Mouse (Mus musculus) megakaryocyte-erythroid progenitor cell, adult 5-6 weeks (primary cell): ENCODE measurements around the gene C2cd3. TPM values are rescaled to one million over a fixed set of nuclear protein-coding genes. Genes with fewer than 3 reads are reported as not detected.

Experiments
- ATAC-seq: replicated peaks from 2 replicates; pipeline ENCODE4 v1.8.0; 2016; ENCODE audit warnings: mild to moderate bottlenecking, inconsistent platforms; ENCODE audit not compliant: severe bottlenecking, poor library complexity, low FRiP score, low TSS enrichment
- total RNA-seq, 2 experiments: library from RNA; stranded (forward) in 1 of 2; stranded (reverse) in 1 of 2; fragments of 200-1000, 215-1000 nt in 1 of 2; fragments of >200 nt in 1 of 2; fragmentation: Nextera tagmentation in 1 of 2; gene quantifications; 2 replicates each; pipeline ENCODE4 v1.2.3; 2014 to 2017

C2cd3 gene
- total RNA-seq, 2 experiments from 2014 or later, result 32.6 to 57.6 TPM

DNA sequence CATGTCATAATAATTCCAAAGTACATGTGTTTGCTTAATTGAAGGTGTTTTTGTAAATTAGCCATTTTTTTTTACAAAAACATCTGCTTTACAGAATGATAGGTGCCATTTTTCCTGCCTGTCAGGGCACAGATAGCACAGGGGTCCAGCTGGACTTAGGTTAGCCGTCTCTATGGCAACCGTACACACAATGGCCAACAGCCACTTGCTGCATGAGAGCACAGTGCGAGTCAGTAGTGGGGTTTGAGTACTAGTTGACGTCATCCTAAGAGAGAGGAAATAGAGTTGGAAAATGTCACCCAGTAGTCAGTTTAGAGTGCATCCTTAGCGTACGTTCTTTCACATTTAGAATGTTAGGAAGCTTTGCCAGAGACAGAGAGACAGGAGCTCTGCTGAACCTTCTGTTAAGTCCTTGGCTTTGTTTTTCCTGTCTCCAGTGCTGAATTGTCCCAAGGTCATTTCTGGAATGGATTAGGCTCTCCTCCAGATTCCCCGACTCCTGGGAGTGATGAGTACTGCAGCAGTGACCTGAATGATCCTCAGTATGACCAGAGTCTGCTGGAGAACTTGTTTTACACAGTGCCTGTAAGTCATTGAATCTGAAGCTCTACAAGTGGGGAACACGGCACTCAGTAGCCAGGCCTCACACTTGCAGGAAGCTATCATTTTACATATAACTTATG lies 27.3 kb downstream of the C2cd3 start:
- ATAC-seq, result no peak

- no peak for ATAC-seq
Measured at GRCm38 (mm10) chr7:100400899-100401539, 29.0 kb downstream of the C2cd3 start.

GRCm38 (mm10) chr7:100402715-100403114 lies 30.7 kb downstream of the C2cd3 start:
- no peak for ATAC-seq

DNA sequence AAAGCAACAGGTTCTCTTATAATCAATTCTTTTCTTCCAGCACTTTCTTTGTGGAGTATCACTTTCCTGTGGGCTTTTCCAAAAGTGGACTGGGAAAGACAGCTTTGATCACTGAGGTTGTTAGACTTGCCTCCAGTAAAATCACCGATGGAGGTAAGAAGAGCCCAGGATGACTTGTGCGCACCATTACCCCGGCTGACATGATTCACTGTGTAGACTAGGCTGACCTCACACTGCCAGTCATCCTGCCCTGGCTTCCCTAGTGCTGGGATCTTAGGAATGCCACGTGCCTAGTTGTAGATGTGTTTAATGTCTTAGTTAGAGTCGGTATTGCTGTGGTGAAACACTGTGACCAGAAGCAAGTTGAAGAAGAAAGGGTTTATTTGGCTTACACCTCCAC lies 35.6 kb downstream of the C2cd3 start:
- no peak for ATAC-seq

DNA sequence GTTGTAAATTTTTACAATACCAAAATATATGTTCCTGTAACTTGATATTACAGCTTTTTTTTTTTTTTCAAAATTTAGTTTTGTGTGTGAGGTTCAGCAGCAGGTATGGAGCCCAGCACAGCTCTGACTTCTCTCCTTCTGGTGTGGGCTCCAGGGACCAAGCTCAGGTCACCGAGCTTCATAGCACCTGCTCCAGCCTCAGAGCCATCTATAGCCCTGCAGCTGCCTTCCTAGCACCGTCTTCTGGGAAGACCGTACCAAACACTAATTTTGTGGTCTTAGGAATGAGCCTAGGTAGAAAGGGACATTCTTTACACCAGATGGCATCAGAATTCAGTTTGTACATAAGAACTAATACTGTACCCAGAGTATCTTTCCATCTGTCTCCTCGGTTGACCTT lies 36.7 kb downstream of the C2cd3 start:
- ATAC-seq, result no peak

DNA sequence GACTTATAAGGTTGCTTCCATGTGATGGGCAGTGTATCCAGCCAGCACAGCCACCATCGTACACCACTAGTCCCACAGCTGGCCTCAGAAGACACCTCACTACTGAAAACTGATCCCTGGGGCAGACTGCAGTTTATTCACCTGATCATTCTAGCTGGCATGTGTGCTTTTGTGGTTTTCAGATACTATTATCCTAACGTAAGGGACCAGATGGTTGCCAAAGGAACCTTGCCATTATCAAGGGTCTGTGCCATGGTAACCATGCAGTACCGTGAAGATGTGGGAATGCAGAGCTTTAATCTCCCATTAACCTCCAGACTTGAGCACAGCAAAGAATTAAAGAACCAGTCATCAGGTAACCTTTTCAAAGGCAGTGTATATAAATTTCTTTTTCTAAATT lies 53.8 kb downstream of the C2cd3 start:
- ATAC-seq, result no peak

DNA sequence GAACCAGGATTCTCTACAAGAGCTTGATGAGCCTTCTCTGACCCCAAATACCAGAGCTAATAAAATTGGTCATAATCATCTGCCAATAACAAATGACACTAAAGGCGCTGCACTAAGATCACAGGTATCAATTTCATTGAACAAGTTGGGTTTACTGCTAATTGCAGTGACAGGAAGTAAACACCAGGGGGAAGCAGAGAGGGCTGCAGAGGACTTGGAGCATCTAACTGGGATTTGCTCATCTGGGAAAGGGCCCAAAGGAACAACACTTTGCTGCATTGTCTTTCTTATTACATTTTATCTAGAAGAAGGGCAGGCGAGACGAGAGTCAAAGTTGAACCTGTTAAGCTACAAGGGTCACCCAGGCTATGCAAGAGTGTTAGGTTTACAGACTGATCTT lies 57.1 kb downstream of the C2cd3 start:
- ATAC-seq, result no peak

DNA sequence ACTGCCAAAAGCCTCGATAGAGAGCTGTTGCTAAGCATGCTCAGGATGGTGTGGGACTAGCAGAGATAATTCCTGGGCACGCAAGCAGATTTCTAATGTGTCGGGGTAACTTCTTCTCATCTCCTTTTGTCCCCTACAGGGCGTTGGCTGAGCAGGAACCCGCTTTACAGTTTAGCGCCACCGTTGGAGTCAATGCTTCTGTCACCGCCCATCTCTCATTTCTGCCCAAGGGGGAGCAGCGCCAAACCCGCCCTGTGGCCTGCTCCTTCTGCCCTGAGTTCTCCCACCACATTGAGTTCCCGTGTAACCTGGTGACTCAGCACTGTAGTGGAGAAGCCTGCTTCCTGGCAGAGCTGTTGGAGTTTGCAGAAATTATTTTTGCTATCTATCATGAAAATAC lies 57.9 kb downstream of the C2cd3 start:
- ATAC-seq, result peak; percentile 61

GRCm38 (mm10) chr7:100431103-100431502 lies 59.1 kb downstream of the C2cd3 start:
- ATAC-seq, result no peak

DNA sequence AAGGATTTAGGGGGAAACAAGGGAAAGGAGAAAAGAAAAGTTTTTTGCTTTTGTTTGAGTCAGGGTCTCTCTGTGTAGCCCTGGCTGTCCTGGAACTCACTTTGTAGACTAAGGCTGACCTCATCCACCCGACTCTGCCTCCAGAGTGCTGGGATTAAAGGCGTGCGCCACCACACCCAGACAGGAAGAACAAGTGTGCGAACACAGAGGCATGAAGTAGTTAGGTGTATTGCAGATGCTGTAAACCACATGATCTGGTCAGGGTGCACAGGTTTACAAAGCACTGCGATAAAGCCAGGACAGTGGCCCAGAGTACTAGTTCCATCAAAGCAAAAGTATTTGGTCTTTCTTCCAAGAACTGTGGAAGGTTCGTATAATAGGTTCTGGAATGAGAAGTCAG lies 61.3 kb downstream of the C2cd3 start:
- no peak for ATAC-seq

DNA sequence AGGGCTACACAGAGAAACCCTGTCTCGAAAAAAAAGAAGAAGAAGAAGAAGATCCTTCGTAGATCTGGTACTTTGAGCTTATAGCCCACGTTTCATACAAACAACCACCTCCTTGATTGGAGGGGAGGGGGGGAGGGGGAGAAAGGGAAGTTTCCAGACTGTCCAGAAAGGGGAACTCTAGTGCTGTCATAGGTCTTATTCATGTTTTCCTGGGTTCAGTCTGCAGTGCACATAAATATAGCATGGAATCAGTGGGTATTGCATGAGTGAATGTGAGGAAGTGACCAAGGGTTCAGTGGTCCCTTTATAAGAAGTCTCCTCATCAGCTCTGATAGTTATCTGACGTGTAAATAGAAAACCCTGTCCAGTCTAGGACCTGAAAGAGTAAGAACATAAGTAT lies 71.7 kb downstream of the C2cd3 start:
- no peak for ATAC-seq

DNA sequence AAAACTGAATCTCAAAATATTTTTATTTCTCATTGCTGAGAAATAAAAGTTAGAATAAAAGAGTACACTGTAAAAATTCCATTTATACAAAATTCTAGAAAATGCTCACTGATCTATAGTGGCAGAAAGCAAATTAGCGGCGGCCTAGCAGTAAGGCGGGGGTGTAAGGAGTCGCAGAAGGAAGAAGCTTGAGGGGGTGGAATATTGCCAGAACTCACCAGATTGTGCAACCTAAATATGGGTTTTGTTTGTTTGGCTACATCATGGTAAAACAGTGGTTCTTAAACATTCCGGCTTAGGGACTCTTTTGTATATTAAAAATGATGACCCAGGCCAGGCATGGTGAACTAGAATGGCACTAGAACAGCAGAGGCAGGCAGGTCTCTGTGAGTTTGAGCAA lies 74.2 kb downstream of the C2cd3 start:
- ATAC-seq, result no peak

DNA sequence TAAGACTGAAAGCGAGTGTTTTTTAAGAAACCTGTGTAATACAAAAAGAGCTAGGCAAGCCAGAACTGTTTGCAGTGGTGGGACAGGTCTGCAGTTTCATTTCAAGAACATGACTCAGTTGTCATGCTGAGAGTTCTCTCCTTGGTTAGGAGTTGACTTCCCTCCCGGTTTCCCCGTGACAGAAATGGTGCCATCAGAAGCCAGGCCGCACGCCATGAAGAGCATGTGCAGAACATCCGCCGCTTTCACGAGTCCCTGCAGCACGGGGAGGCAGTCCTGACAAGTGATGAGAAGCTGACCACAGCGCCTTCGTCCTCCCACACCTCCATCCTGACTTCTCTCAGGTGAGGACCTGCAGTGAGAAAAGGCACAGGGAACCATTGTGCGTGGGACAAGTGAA lies 76.5 kb downstream of the C2cd3 start:
- ATAC-seq, result no peak

GRCm38 (mm10) chr7:100448985-100449384 lies 77.0 kb downstream of the C2cd3 start:
- no peak for ATAC-seq

DNA sequence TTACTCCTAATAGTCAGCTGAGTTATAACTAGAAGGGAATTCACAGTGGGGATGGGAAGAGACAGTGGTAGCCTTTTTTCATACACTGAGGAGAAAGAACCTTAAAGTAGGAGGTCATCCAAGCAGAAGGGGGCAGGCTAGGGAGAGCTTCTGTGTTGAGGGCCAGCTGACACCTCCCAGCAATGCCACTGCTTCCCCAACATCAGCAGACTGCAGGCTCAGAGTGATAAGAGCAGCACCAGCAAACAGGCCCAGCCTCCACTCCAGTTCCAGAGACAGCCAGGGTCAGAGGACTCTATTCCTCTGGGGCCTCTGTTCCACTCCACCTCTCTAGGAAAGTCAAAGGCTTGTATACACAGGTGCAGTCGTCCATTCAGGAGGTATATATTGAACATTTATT lies 86.1 kb downstream of the C2cd3 start:
- peak; percentile 85 for ATAC-seq

DNA sequence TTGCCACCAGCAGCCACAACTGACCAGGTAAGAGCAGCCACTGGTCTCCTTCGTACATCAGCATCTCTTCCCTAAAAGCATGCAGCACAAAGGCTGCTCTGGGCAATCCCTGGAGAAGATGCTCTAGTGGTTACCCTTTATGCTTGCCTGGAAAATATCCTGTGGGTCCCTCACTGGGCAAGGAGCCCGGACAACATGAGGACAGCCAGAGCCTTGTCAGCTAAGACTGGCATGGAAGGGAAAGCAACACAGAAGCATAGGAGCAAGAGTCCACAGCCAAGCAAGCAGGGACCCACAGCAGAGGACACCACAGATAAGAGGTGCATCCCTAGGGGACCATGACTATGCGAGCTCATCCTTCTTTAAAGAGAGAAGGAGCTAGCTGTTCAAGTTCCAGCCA lies 87.8 kb downstream of the C2cd3 start:
- ATAC-seq, result no peak

DNA sequence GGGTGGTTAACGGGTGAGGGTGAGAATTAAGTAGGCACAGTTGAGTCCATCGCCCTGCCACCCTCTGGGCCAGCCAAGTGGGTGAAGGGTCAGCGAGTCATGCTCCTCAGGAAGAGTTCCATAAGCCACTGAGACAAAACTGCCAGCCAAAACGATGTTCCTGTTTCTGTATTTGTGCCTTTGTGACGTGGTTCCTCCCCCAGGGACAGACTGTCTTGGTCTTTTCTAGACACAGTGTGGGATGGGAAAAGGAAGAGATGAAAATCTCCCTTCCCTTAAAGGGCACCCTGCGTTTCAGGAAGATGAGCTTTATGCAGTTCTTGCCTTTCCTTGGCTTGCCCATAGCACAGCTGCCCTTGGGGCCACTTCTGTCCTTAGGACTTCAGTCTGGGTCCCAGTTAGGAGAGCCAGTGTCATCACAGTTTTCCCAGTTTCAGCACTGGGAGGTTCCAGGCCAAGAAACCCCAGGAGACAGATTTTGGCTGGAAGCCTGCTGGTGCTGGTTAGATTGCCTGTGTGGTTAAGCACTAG lies 89.7 kb downstream of the C2cd3 start:
- no peak for ATAC-seq

DNA sequence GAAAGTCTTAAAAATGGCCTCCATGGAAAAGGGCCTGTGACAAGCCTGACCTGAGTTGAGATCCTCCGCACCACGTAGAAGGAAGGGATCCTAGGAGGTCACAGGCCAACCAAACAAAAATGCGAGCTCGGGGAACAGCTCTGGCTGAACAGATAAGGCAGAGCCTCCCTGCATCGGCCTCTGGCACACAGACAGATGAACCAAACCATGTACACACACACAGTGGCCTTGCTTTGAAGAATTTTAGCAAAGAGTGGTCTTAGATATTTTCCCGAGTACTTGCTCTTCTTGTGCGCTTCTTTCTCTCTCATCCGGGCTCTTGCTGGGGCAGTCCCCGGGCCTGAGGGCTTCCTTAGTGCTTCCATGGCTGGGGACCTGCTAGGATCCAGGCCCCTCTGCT lies 91.2 kb downstream of the C2cd3 start:
- peak; percentile 39 for ATAC-seq

GRCm38 (mm10) chr7:100463757-100464156 lies 91.7 kb downstream of the C2cd3 start:
- no peak for ATAC-seq

DNA sequence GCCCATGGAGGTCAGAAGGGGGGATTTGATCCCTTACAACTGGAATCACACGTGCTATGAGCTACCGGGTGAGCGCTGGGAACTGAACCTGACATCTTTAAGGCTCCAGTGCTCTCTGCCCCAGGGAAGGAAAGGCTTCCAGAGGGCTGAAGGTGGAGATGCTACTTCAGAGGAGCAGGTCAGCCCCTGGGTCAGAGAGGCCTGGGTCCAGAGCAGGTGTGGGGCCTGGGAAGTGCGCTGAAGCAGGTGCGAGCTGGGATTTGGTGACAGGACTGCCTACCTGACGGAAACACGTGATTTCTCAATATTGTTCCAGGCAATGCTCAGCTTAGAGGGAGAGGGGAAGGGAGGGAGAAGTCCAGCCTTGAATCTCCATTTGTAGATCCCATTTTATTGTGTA lies 92.2 kb downstream of the C2cd3 start:
- ATAC-seq, result no peak

DNA sequence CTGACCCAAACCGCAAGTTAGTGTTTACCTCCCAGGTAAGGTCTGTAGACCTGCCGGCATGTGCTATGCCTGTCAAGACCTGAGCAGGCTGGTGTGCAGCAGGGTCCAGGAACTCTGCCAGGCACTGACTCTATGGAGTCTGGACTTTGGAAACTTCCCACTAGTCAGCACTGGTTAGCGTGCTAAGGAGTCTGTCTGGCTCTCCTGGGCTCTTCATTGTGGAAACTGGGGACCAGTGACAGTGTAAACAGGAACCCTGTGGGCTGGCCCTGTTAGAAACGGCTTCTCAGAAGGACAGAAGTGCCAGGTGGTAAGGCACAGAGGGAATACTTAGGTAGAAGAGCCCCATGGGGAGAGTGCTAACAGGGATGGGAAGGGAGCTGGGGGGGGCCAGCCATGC lies 93.2 kb downstream of the C2cd3 start:
- ATAC-seq, result no peak
